Comparison of ENCODE assay signal across 18 mouse cellular contexts in the genomic region with DNA sequence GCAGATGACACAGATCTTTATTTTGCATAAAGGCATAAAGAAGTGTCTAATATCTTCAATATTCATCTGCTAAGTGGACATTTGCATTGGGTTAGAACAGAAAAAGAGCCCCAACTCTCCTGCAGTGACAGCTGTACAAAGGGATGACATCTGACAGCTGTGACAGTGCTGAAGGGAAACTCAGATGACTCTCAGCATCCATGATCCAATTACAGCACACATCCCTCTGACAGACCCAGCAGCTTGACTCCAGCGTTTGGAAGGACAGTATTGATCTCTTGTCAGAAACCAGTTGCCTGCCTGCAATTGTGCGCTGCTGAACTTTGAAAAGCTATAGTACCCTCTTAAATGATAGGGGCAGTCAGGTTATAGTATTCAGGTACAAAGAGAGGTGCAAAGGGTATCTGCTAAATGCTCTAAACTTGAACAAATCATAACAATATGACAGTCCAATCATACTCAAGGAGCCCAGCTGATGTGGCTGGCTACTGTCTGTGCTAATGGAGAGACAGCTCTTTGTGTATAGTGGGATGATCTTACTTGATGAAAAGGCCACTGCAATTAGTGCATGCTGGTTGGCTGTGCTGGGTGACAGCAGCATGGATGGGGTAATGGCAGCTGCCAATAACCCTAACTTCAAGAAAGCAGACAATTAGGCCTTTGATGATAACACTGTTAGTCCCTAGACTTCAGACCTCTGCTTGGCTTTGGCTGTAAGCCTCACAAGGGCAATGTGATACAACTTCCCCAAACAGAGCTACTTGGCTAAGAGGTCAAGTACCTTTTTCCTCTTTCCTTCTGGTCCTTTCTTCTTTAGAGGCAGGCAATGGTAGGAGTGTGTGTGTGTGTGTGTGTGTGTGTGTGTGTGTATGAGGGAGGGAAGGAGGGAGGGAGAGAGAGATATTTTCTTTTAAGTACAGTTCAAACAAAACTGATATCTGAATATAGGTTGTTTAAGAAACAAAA.
DNase-seq lines count a peak whose midpoint lies in the region; ATAC-seq and TF ChIP-seq lines count a peak whose summit lies in the region.
"Had no signal": no experiment of that assay in that cellular context is flagged by ENCODE, and none has a peak within 500 bp of the region (broad histone marks: within the 10 kb centered on the region; RNA-seq: fewer than 3 reads in every experiment).

No protein-coding gene starts in this region.

- no peak overlapping the region; the same call in 1 of the 2 replicates for H3K27ac ChIP-seq in hindbrain, embryonic 13.5 days
- H3K27ac ChIP-seq in midbrain, embryonic 14.5 days (replicated peaks; ENCODE audit: low read depth, low read length), result peak overlapping the region; percentile 32; the same call in 1 of the 2 replicates
- H3K27ac ChIP-seq: embryonic facial prominence, embryonic 15.5 days; neural tube, embryonic 15.5 days had no signal

- H3K4me3 ChIP-seq in hindbrain, embryonic 13.5 days, result no peak overlapping the region
- no peak overlapping the region for H3K4me3 ChIP-seq in midbrain, embryonic 14.5 days (replicated peaks; ENCODE audit: low read depth, low read length)
- H3K4me3 ChIP-seq: embryonic facial prominence, embryonic 15.5 days; heart, embryonic 12.5 days; neural tube, embryonic 15.5 days had no signal

- no peak for TF ChIP-seq POLR2A in brain, embryonic 14.5 days (IDR thresholded peaks at IDR 0.05; ENCODE audit: borderline replicate concordance, extremely low read depth, insufficient read depth, insufficient read length, poor library complexity, severe bottlenecking)

- TF ChIP-seq CTCF in brain, embryonic 14.5 days (IDR thresholded peaks at IDR 0.05; ENCODE audit: borderline replicate concordance, extremely low read depth, insufficient read depth, insufficient read length), result no peak

- DNase-seq in brain, embryonic 14.5 days (ENCODE audit: low read depth), result peak; percentile 80
- DNase-seq in embryo, embryonic 11 days, result peak; percentile 2
- peak; percentile 46 for DNase-seq in midbrain, embryonic 14.5 days
- DNase-seq in cerebellum, adult 11 months, result no peak
- DNase-seq in gastrocnemius, postnatal 25 days, result no peak
- DNase-seq: adrenal gland, postnatal 36 days; cerebellum, postnatal 14 days; liver; lung, adult 18-20 months; lung, postnatal 36 days; spleen, adult 18-20 months; thymus, postnatal 14 days had no signal

- no peaks in the 10 kb centered on the region for H3K36me3 ChIP-seq in hindbrain, embryonic 13.5 days
- H3K36me3 ChIP-seq in midbrain, embryonic 14.5 days (ENCODE audit: control insufficient read depth, insufficient read depth, low read length), result no peaks in the 10 kb centered on the region
- H3K36me3 ChIP-seq: embryonic facial prominence, embryonic 15.5 days; heart, embryonic 12.5 days; neural tube, embryonic 15.5 days had no signal

- WGBS in hindbrain, embryonic 13.5 days, result 49% methylated on average over 2 of the region's 2 CpGs
- 23% methylated on average over 2 of the region's 2 CpGs for WGBS in midbrain, embryonic 14.5 days

- no peak overlapping the region for H3K9ac ChIP-seq in hindbrain, embryonic 13.5 days
- no peak overlapping the region for H3K9ac ChIP-seq in midbrain, embryonic 14.5 days (replicated peaks; ENCODE audit: low read length)
- H3K9ac ChIP-seq: embryonic facial prominence, embryonic 15.5 days; heart, embryonic 12.5 days; neural tube, embryonic 15.5 days had no signal

- ATAC-seq in hindbrain, embryonic 13.5 days (ENCODE audit: low FRiP score), result peak; percentile 61
- peak; percentile 70; the same call in 1 of the 2 replicates for ATAC-seq in midbrain, embryonic 14.5 days (ENCODE audit: low FRiP score, low TSS enrichment)
- no peak for ATAC-seq in inflammation-experienced regulatory T-cells, adult 6 months
- ATAC-seq: CD4-positive, CD25-positive, alpha-beta regulatory T cell, adult 4 months had no signal

- no peaks in the 10 kb centered on the region for H3K9me3 ChIP-seq in hindbrain, embryonic 13.5 days
- H3K9me3 ChIP-seq in midbrain, embryonic 14.5 days (ENCODE audit: control insufficient read depth, low read length), result no peaks in the 10 kb centered on the region
- H3K9me3 ChIP-seq: embryonic facial prominence, embryonic 15.5 days; heart, embryonic 12.5 days; neural tube, embryonic 15.5 days had no signal

- no peaks in the 10 kb centered on the region for H3K27me3 ChIP-seq in hindbrain, embryonic 13.5 days
- H3K27me3 ChIP-seq in midbrain, embryonic 14.5 days (ENCODE audit: control insufficient read depth, insufficient read depth, low read length), result no peaks in the 10 kb centered on the region
- H3K27me3 ChIP-seq: embryonic facial prominence, embryonic 15.5 days; heart, embryonic 12.5 days; neural tube, embryonic 15.5 days had no signal

- H3K4me1 ChIP-seq in hindbrain, embryonic 13.5 days (replicated peaks), result peaks cover 21% of the 10 kb centered on the region
- H3K4me1 ChIP-seq in midbrain, embryonic 14.5 days (ENCODE audit: control insufficient read depth, insufficient read depth, low read length), result peaks cover 12% of the 10 kb centered on the region
- H3K4me1 ChIP-seq: embryonic facial prominence, embryonic 15.5 days; heart, embryonic 12.5 days had no signal

- H3K4me2 ChIP-seq in hindbrain, embryonic 13.5 days, result no peak overlapping the region
- H3K4me2 ChIP-seq in midbrain, embryonic 14.5 days (ENCODE audit: low read length), result no peak overlapping the region
- H3K4me2 ChIP-seq: embryonic facial prominence, embryonic 15.5 days; heart, embryonic 12.5 days; neural tube, embryonic 15.5 days had no signal

Comparison
In these comparisons a context has a peak if more than half of its experiments do, and no peak if none do; other contexts are left out.
1. DNase-seq: peak in brain, embryonic 14.5 days (single experiment), embryo, embryonic 11 days (single experiment) and midbrain, embryonic 14.5 days (single experiment); none in cerebellum, adult 11 months (single experiment) and gastrocnemius, postnatal 25 days (single experiment).